Mouse (Mus musculus): ENCODE measurements around the gene Tmub1.

The Tmub1 gene

GRCm38 (mm10) chr5:24413938-24414337 lies 33.7 kb downstream of the Tmub1 start:
- Histone ChIP-seq H3K27me3 (ENCODE audit: insufficient read depth, low read length) (peaks cover 35% of the 10 kb centered on the region), H3K4me3 (replicated peaks; ENCODE audit: low read length) (peak overlapping the region; percentile 69), H3K9me3 (ENCODE audit: low read length) (no peaks in the 10 kb centered on the region), H3K4me1 (replicated peaks; ENCODE audit: low read depth, low read length) (peaks cover 30% of the 10 kb centered on the region), H3K36me3 (ENCODE audit: insufficient read depth, low read length) (peaks cover 18% of the 10 kb centered on the region)
- TF ChIP-seq POU5F1 (IDR thresholded peaks at IDR 0.05; ENCODE audit: borderline replicate concordance, low read length) (no peak), NANOG (IDR thresholded peaks at IDR 0.05; ENCODE audit: borderline replicate concordance, low read length) (no peak)

DNA sequence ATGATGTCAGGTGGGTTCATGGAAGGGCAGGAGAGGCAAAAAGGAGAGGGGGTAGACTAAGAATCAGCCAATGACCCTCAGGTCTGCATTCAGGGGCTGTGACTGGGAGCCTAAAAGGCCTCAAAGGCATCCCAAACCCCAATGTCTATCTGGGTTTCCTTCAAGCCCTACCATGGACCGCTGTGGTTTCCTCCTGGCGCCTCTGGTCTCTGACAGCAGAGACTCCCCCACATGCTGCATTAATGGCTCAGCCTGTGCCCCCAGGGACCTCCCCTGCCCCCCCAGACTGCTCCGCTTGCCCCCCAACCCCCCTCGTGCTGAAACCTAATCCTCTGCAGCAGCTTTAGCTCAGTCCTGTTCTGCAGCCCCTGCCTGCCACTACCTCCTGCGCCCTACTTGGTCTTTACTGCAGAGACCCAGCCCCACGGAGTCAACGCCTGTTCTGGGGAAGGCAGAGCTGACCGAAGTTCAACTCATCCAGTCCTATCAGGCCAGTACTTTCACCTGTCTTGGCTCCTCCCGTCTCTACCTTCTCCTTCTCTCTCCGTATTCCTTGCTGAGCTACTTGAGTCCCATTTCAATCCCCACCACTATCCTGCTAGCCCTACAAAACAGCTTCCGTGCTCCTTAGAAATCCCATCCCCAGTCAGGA lies 34.5 kb downstream of the Tmub1 start, which contains the start of gene Asic3:
Asic3 (plus strand) TSS at position 351 of the 652 bp plus-strand sequence.
- H3K4me1 ChIP-seq (replicated peaks; ENCODE audit: low read depth, low read length): peaks cover 30% of the 10 kb centered on the region
- no peaks in the 10 kb centered on the region for H3K9me3 ChIP-seq (ENCODE audit: low read length)
- TF ChIP-seq CTCF (conservative IDR thresholded peaks at IDR 0.05; ENCODE audit: low read length) (no peak), POU5F1 (IDR thresholded peaks at IDR 0.05; ENCODE audit: borderline replicate concordance, low read length) (no peak), NANOG (IDR thresholded peaks at IDR 0.05; ENCODE audit: borderline replicate concordance, low read length) (no peak)
- peaks cover 18% of the 10 kb centered on the region for H3K36me3 ChIP-seq (ENCODE audit: insufficient read depth, low read length)
- peaks cover 35% of the 10 kb centered on the region for H3K27me3 ChIP-seq (ENCODE audit: insufficient read depth, low read length)
- H3K4me3 ChIP-seq (replicated peaks; ENCODE audit: low read length): peak within 1 kb of the TSS; percentile 69

DNA sequence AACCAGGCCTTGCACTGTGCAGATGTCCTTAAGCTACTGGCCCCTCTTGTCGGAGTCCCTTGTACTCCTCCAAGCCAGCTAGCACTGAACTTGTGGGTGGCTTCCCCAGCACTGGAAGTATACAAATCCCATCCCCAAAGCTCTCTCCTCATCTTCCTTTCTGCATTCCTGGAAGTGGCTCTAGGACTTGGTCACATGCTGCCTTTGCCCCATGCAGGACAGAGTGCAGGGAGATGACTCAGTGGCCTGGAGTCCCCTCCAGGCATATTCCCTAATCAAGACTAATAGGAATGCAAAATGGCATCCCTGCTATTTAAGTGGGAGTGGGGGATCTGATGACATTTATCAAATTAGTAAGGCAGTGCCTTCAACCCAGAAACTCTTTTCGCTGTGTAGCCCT lies 35.6 kb downstream of the Tmub1 start:
- no peak overlapping the region for H3K4me3 ChIP-seq (replicated peaks; ENCODE audit: low read length)
- TF ChIP-seq CTCF (conservative IDR thresholded peaks at IDR 0.05; ENCODE audit: low read length) (no peak), NANOG (IDR thresholded peaks at IDR 0.05; ENCODE audit: borderline replicate concordance, low read length) (no peak), POU5F1 (IDR thresholded peaks at IDR 0.05; ENCODE audit: borderline replicate concordance, low read length) (no peak)
- H3K9me3 ChIP-seq (ENCODE audit: low read length): no peaks in the 10 kb centered on the region
- H3K27me3 ChIP-seq (ENCODE audit: insufficient read depth, low read length): peaks cover 35% of the 10 kb centered on the region
- peaks cover 30% of the 10 kb centered on the region for H3K4me1 ChIP-seq (replicated peaks; ENCODE audit: low read depth, low read length)
- peaks cover 26% of the 10 kb centered on the region for H3K36me3 ChIP-seq (ENCODE audit: insufficient read depth, low read length)

DNA sequence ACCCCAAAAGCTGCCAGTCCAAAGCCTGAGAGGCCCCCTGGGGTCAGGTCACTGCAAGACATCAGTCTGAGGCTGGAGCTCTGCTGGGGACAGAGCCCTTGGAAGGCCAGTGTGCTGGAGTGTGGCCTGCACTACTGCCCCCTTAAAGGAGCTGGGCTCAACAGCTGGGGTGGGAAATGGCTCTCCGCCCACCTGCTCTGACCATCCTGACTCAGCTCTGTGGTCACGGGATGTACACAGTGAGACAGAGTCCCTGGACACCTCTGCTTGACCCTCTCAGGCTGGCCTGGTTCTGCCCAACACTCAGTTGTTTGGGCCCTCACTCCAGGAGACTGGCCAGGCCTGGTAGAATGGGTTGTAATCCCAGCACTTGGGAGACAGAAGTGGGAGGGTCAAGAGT lies 38.2 kb downstream of the Tmub1 start:
- Histone ChIP-seq H3K4me1 (replicated peaks; ENCODE audit: low read depth, low read length) (peaks cover 31% of the 10 kb centered on the region), H3K27me3 (ENCODE audit: insufficient read depth, low read length) (peaks cover 21% of the 10 kb centered on the region), H3K9me3 (ENCODE audit: low read length) (no peaks in the 10 kb centered on the region), H3K36me3 (ENCODE audit: insufficient read depth, low read length) (peaks cover 50% of the 10 kb centered on the region), H3K4me3 (replicated peaks; ENCODE audit: low read length) (no peak overlapping the region)
- TF ChIP-seq POU5F1 (IDR thresholded peaks at IDR 0.05; ENCODE audit: borderline replicate concordance, low read length): no peak
- no peak for TF ChIP-seq NANOG (IDR thresholded peaks at IDR 0.05; ENCODE audit: borderline replicate concordance, low read length)
- TF ChIP-seq CTCF (conservative IDR thresholded peaks at IDR 0.05; ENCODE audit: low read length): no peak

GRCm38 (mm10) chr5:24408651-24409050 lies 39.0 kb downstream of the Tmub1 start:
- Histone ChIP-seq H3K36me3 (ENCODE audit: insufficient read depth, low read length) (peaks cover 57% of the 10 kb centered on the region), H3K4me1 (replicated peaks; ENCODE audit: low read depth, low read length) (peaks cover 27% of the 10 kb centered on the region), H3K4me3 (replicated peaks; ENCODE audit: low read length) (no peak overlapping the region), H3K27me3 (ENCODE audit: insufficient read depth, low read length) (peaks cover 13% of the 10 kb centered on the region), H3K9me3 (ENCODE audit: low read length) (no peaks in the 10 kb centered on the region)
- TF ChIP-seq POU5F1 (IDR thresholded peaks at IDR 0.05; ENCODE audit: borderline replicate concordance, low read length) (no peak), CTCF (conservative IDR thresholded peaks at IDR 0.05; ENCODE audit: low read length) (no peak), NANOG (IDR thresholded peaks at IDR 0.05; ENCODE audit: borderline replicate concordance, low read length) (no peak)

GRCm38 (mm10) chr5:24405389-24405876 lies 42.2 kb downstream of the Tmub1 start:
- Histone ChIP-seq H3K36me3 (ENCODE audit: insufficient read depth, low read length) (peaks cover 89% of the 10 kb centered on the region), H3K9me3 (ENCODE audit: low read length) (no peaks in the 10 kb centered on the region), H3K4me3 (replicated peaks; ENCODE audit: low read length) (no peak overlapping the region), H3K4me1 (replicated peaks; ENCODE audit: low read depth, low read length) (peaks cover 35% of the 10 kb centered on the region), H3K27me3 (ENCODE audit: insufficient read depth, low read length) (no peaks in the 10 kb centered on the region)
- TF ChIP-seq NANOG (IDR thresholded peaks at IDR 0.05; ENCODE audit: borderline replicate concordance, low read length) (no peak), POU5F1 (IDR thresholded peaks at IDR 0.05; ENCODE audit: borderline replicate concordance, low read length) (no peak), CTCF (conservative IDR thresholded peaks at IDR 0.05; ENCODE audit: low read length) (no peak)

GRCm38 (mm10) chr5:24404594-24405360 lies 42.9 kb downstream of the Tmub1 start:
- Histone ChIP-seq H3K9me3 (ENCODE audit: low read length) (no peaks in the 10 kb centered on the region), H3K36me3 (ENCODE audit: insufficient read depth, low read length) (peaks cover 96% of the 10 kb centered on the region), H3K4me1 (replicated peaks; ENCODE audit: low read depth, low read length) (peaks cover 41% of the 10 kb centered on the region), H3K27me3 (ENCODE audit: insufficient read depth, low read length) (no peaks in the 10 kb centered on the region), H3K4me3 (replicated peaks; ENCODE audit: low read length) (no peak overlapping the region)
- TF ChIP-seq NANOG (IDR thresholded peaks at IDR 0.05; ENCODE audit: borderline replicate concordance, low read length): no peak
- no peak for TF ChIP-seq CTCF (conservative IDR thresholded peaks at IDR 0.05; ENCODE audit: low read length)
- no peak for TF ChIP-seq POU5F1 (IDR thresholded peaks at IDR 0.05; ENCODE audit: borderline replicate concordance, low read length)

DNA sequence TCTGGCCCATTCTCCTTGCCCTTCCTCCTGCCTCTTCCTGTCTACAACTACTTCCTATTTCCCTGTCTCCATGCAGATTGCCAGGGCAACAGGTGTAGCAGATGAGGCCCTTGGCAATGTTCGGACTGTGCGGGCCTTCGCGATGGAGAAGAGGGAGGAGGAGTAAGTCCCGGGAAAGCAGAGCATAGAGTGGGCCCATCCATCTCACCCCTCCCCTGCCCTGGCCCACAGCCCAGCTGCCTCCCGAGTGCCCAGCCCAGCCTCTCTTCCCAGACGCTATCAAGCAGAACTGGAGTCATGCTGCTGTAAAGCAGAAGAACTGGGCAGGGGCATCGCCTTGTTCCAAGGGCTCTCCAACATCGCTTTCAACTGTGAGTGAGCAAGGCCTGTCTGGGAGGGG lies 45.7 kb downstream of the Tmub1 start:
- H3K9me3 ChIP-seq (ENCODE audit: low read length): no peaks in the 10 kb centered on the region
- peaks cover 74% of the 10 kb centered on the region for H3K36me3 ChIP-seq (ENCODE audit: insufficient read depth, low read length)
- H3K4me3 ChIP-seq (replicated peaks; ENCODE audit: low read length): 0 out of 2 replicates have a peak overlapping the region, but pooled peaks have one; percentile 13
- no peaks in the 10 kb centered on the region for H3K27me3 ChIP-seq (ENCODE audit: insufficient read depth, low read length)
- TF ChIP-seq CTCF (conservative IDR thresholded peaks at IDR 0.05; ENCODE audit: low read length) (no peak), NANOG (IDR thresholded peaks at IDR 0.05; ENCODE audit: borderline replicate concordance, low read length) (no peak), POU5F1 (IDR thresholded peaks at IDR 0.05; ENCODE audit: borderline replicate concordance, low read length) (no peak)
- peaks cover 52% of the 10 kb centered on the region for H3K4me1 ChIP-seq (replicated peaks; ENCODE audit: low read depth, low read length)
